Mouse (Mus musculus) forebrain, embryonic 12.5 days (tissue): ENCODE measurements around the gene Foxb1. TPM values are rescaled to one million over a fixed set of nuclear protein-coding genes. Genes with fewer than 3 reads are reported as not detected.

ENCODE experiments used
- polyA plus RNA-seq: library from polyadenylated mRNA; unstranded; fragments of >200 nt; fragmentation: Nextera tagmentation; extraction: Ambion mirVana; gene quantifications from 2 replicates; pipeline ENCODE4 v1.2.1, GENCODE M21; 2016

The Foxb1 gene
- polyA plus RNA-seq, 1 experiment from 2014 or later = 2.8 TPM

Other genes with a start within 250 kb of the Foxb1 start
- gene Bnip2, start 228.5 kb upstream of the Foxb1 start, polyA plus RNA-seq = 115 and 119 TPM in 2 replicates